Mouse (Mus musculus) embryonic fibroblast, embryonic 13.5 days (primary cell): ENCODE measurements around the gene 1500011B03Rik. TPM values are rescaled to one million over a fixed set of nuclear protein-coding genes. Genes with fewer than 3 reads are reported as not detected.

Experiments
- H3K27ac ChIP-seq: 2 replicates; pipeline ENCODE4 v1.5.1; 2012; ENCODE audit warnings: low read length, control low read depth, inconsistent platforms; ENCODE audit not compliant: insufficient read depth
- H3K4me1 ChIP-seq: 2 replicates; pipeline ENCODE4 v1.6.1; 2011; ENCODE audit warnings: low read length; ENCODE audit not compliant: control insufficient read depth, insufficient read depth
- H3K4me3 ChIP-seq: 2 replicates; pipeline ENCODE4 v1.5.1; 2011; ENCODE audit warnings: mild to moderate bottlenecking, control low read depth, low read length; ENCODE audit not compliant: insufficient read depth
- CTCF ChIP-seq: IDR thresholded peaks from 2 replicates; pipeline ENCODE4 v1.5.1; 2011; ENCODE audit warnings: mild to moderate bottlenecking, control low read depth, low read length, moderate library complexity, borderline replicate concordance; ENCODE audit not compliant: insufficient read depth
- POLR2A ChIP-seq: IDR thresholded peaks from 2 replicates; pipeline ENCODE4 v1.6.1; 2011; ENCODE audit warnings: low read depth, mild to moderate bottlenecking, control low read depth, low read length, moderate library complexity
- polyA plus RNA-seq: library from polyadenylated mRNA; stranded (reverse); fragments of >200 nt; gene quantifications from 2 replicates; pipeline ENCODE4 v1.2.4, GENCODE M21; 2011; ENCODE audit warnings: low read depth; ENCODE audit not compliant: missing spikeins, insufficient read length

Gene 1500011B03Rik
- polyA plus RNA-seq, 1 experiment: 31.2 TPM

GRCm38 (mm10) chr5:114801049-114801448 is 22.2 kb downstream of the 1500011B03Rik start:
- Histone ChIP-seq H3K27ac (no peak overlapping the region), H3K4me1 (peaks cover 3% of the 10 kb centered on the region; the same call in 1 of the 2 replicates), H3K4me3 (no peak overlapping the region)
- TF ChIP-seq POLR2A (no peak), CTCF (no peak)

GRCm38 (mm10) chr5:114799848-114800247 is 23.4 kb downstream of the 1500011B03Rik start:
- peaks cover 4% of the 10 kb centered on the region; the same call in 1 of the 2 replicates for H3K4me1 ChIP-seq
- H3K27ac ChIP-seq: no peak overlapping the region
- TF ChIP-seq POLR2A (no peak), CTCF (no peak)
- no peak overlapping the region for H3K4me3 ChIP-seq

- TF ChIP-seq POLR2A (no peak), CTCF (no peak)
- H3K4me3 ChIP-seq: no peak overlapping the region
- peaks cover 4% of the 10 kb centered on the region; the same call in 1 of the 2 replicates for H3K4me1 ChIP-seq
- H3K27ac ChIP-seq: no peak overlapping the region
These were observed 26.0 kb downstream of the 1500011B03Rik start for GRCm38 (mm10) chr5:114797253-114797652.

- H3K4me3 ChIP-seq: no peak overlapping the region
- peaks cover 4% of the 10 kb centered on the region; the same call in 1 of the 2 replicates for H3K4me1 ChIP-seq
- TF ChIP-seq CTCF (no peak), POLR2A (no peak)
- no peak overlapping the region for H3K27ac ChIP-seq
These were observed 26.8 kb downstream of the 1500011B03Rik start for GRCm38 (mm10) chr5:114796299-114797012.

GRCm38 (mm10) chr5:114795653-114796052 is 27.6 kb downstream of the 1500011B03Rik start:
- no peak overlapping the region for H3K4me3 ChIP-seq
- H3K27ac ChIP-seq: no peak overlapping the region
- TF ChIP-seq CTCF (no peak), POLR2A (no peak)
- peaks cover 4% of the 10 kb centered on the region; the same call in 1 of the 2 replicates for H3K4me1 ChIP-seq

GRCm38 (mm10) chr5:114795231-114795630 is 28.0 kb downstream of the 1500011B03Rik start:
- TF ChIP-seq POLR2A (no peak), CTCF (no peak)
- Histone ChIP-seq H3K27ac (no peak overlapping the region), H3K4me1 (peaks cover 4% of the 10 kb centered on the region; the same call in 1 of the 2 replicates), H3K4me3 (no peak overlapping the region)

- H3K4me3 ChIP-seq: no peak overlapping the region
- TF ChIP-seq CTCF: no peak
These were observed 28.7 kb downstream of the 1500011B03Rik start for GRCm38 (mm10) chr5:114794609-114795008.

GRCm38 (mm10) chr5:114793317-114793716 is 30.0 kb downstream of the 1500011B03Rik start:
- TF ChIP-seq CTCF: no peak
- no peak for TF ChIP-seq POLR2A
- no peak overlapping the region for H3K4me3 ChIP-seq
- no peak overlapping the region for H3K27ac ChIP-seq
- H3K4me1 ChIP-seq: peaks cover 4% of the 10 kb centered on the region; the same call in 1 of the 2 replicates

More at GRCm38 (mm10) chr5:114794609-114795008, 28.7 kb downstream of the 1500011B03Rik start:
- Histone ChIP-seq H3K4me1 (peaks cover 4% of the 10 kb centered on the region; the same call in 1 of the 2 replicates), H3K27ac (no peak overlapping the region)

- H3K4me1 ChIP-seq: no peaks in the 10 kb centered on the region
- H3K4me3 ChIP-seq: no peak overlapping the region
- TF ChIP-seq CTCF (no peak), POLR2A (no peak)
- H3K27ac ChIP-seq: no peak overlapping the region
These were observed 38.1 kb downstream of the 1500011B03Rik start for GRCm38 (mm10) chr5:114785196-114785595.

GRCm38 (mm10) chr5:114784622-114785165 is 38.6 kb downstream of the 1500011B03Rik start:
- TF ChIP-seq CTCF (no peak), POLR2A (no peak)
- no peaks in the 10 kb centered on the region for H3K4me1 ChIP-seq
- H3K27ac ChIP-seq: no peak overlapping the region
- H3K4me3 ChIP-seq: no peak overlapping the region
